Mouse (Mus musculus): ENCODE measurements around the gene Smdt1. TPM values are rescaled to one million over a fixed set of nuclear protein-coding genes. Genes with fewer than 3 reads are reported as not detected.

The Smdt1 gene
- polyA plus RNA-seq, 1 experiment from 2014 or later: 314 TPM

- Histone ChIP-seq H3K27me3 (ENCODE audit: insufficient read depth, poor library complexity, severe bottlenecking) (peaks cover 2% of the 10 kb centered on the region), H3K4me1 (replicated peaks) (peaks cover 31% of the 10 kb centered on the region), H3K36me3 (peaks cover 44% of the 10 kb centered on the region), H3K9me3 (no peaks in the 10 kb centered on the region), H3K4me3 (peak overlapping the region; percentile 80), H3K27ac (peak overlapping the region; percentile 96)
- no peak for DNase-seq (ENCODE audit: low spot score)
- 68% methylated on average over 14 of the region's 14 CpGs for WGBS
These were observed 8.0 kb downstream of the Smdt1 start for GRCm38 (mm10) chr15:82346580-82347302.

- H3K4me1 ChIP-seq (replicated peaks): peaks cover 32% of the 10 kb centered on the region
- H3K9me3 ChIP-seq: no peaks in the 10 kb centered on the region
- peaks cover 44% of the 10 kb centered on the region for H3K36me3 ChIP-seq
- peak overlapping the region; percentile 80 for H3K4me3 ChIP-seq
- no peaks in the 10 kb centered on the region; the same call in 1 of the 2 replicates for H3K27me3 ChIP-seq (ENCODE audit: insufficient read depth, poor library complexity, severe bottlenecking)
- no peak for DNase-seq (ENCODE audit: low spot score)
- H3K27ac ChIP-seq: no peak overlapping the region
- WGBS: 85% methylated on average over 4 of the region's 4 CpGs
These were observed 8.5 kb downstream of the Smdt1 start for GRCm38 (mm10) chr15:82347303-82347676.

GRCm38 (mm10) chr15:82347852-82348251 is 9.1 kb downstream of the Smdt1 start:
- peaks cover 44% of the 10 kb centered on the region for H3K36me3 ChIP-seq
- H3K4me3 ChIP-seq: no peak overlapping the region
- no peaks in the 10 kb centered on the region for H3K27me3 ChIP-seq (ENCODE audit: insufficient read depth, poor library complexity, severe bottlenecking)
- H3K4me1 ChIP-seq (replicated peaks): peaks cover 37% of the 10 kb centered on the region
- H3K9me3 ChIP-seq: no peaks in the 10 kb centered on the region
- DNase-seq (ENCODE audit: low spot score): no peak
- 94% methylated on average over 12 of the region's 12 CpGs for WGBS
- H3K27ac ChIP-seq: no peak overlapping the region

- H3K9me3 ChIP-seq: no peaks in the 10 kb centered on the region
- no peak overlapping the region for H3K4me3 ChIP-seq
- peaks cover 44% of the 10 kb centered on the region for H3K36me3 ChIP-seq
- DNase-seq (ENCODE audit: low spot score): no peak
- no peaks in the 10 kb centered on the region for H3K27me3 ChIP-seq (ENCODE audit: insufficient read depth, poor library complexity, severe bottlenecking)
- H3K27ac ChIP-seq: no peak overlapping the region
- WGBS: 86% methylated on average over 8 of the region's 8 CpGs
- peaks cover 42% of the 10 kb centered on the region for H3K4me1 ChIP-seq (replicated peaks)
These were observed 9.7 kb downstream of the Smdt1 start for GRCm38 (mm10) chr15:82348258-82348998.

- Histone ChIP-seq H3K4me3 (no peak overlapping the region), H3K27me3 (ENCODE audit: insufficient read depth, poor library complexity, severe bottlenecking) (no peaks in the 10 kb centered on the region), H3K4me1 (replicated peaks) (peaks cover 39% of the 10 kb centered on the region), H3K9me3 (no peaks in the 10 kb centered on the region), H3K27ac (no peak overlapping the region), H3K36me3 (peaks cover 44% of the 10 kb centered on the region)
- 89% methylated on average over 2 of the region's 2 CpGs for WGBS
- no peak for DNase-seq (ENCODE audit: low spot score)
These were observed 10.2 kb downstream of the Smdt1 start for GRCm38 (mm10) chr15:82348999-82349341.

- Histone ChIP-seq H3K4me1 (replicated peaks) (peaks cover 40% of the 10 kb centered on the region), H3K27ac (no peak overlapping the region), H3K36me3 (peaks cover 44% of the 10 kb centered on the region), H3K4me3 (no peak overlapping the region), H3K27me3 (ENCODE audit: insufficient read depth, poor library complexity, severe bottlenecking) (no peaks in the 10 kb centered on the region), H3K9me3 (no peaks in the 10 kb centered on the region)
- DNase-seq (ENCODE audit: low spot score): no peak
- WGBS: 94% methylated on average over 4 of the region's 4 CpGs
These were observed 11.6 kb downstream of the Smdt1 start for GRCm38 (mm10) chr15:82350349-82350748.

- H3K4me1 ChIP-seq (replicated peaks): peaks cover 39% of the 10 kb centered on the region
- H3K9me3 ChIP-seq: no peaks in the 10 kb centered on the region
- H3K4me3 ChIP-seq: no peak overlapping the region
- WGBS: 83% methylated on average over 3 of the region's 3 CpGs
- no peaks in the 10 kb centered on the region for H3K27me3 ChIP-seq (ENCODE audit: insufficient read depth, poor library complexity, severe bottlenecking)
- DNase-seq (ENCODE audit: low spot score): no peak
- peaks cover 44% of the 10 kb centered on the region for H3K36me3 ChIP-seq
- H3K27ac ChIP-seq: no peak overlapping the region
These were observed 12.7 kb downstream of the Smdt1 start for GRCm38 (mm10) chr15:82351480-82351879.

- Histone ChIP-seq H3K36me3 (peaks cover 35% of the 10 kb centered on the region), H3K27ac (peak overlapping the region; percentile 96), H3K4me3 (peak overlapping the region; percentile 88), H3K4me1 (replicated peaks) (peaks cover 28% of the 10 kb centered on the region), H3K27me3 (ENCODE audit: insufficient read depth, poor library complexity, severe bottlenecking) (no peaks in the 10 kb centered on the region), H3K9me3 (no peaks in the 10 kb centered on the region)
- 37% methylated on average over 14 of the region's 14 CpGs for WGBS
- no peak for DNase-seq (ENCODE audit: low spot score)
These were observed 14.5 kb downstream of the Smdt1 start for GRCm38 (mm10) chr15:82353078-82353744.

- Histone ChIP-seq H3K27me3 (ENCODE audit: insufficient read depth, poor library complexity, severe bottlenecking) (no peaks in the 10 kb centered on the region), H3K27ac (peak overlapping the region; percentile 96), H3K4me1 (replicated peaks) (peaks cover 31% of the 10 kb centered on the region), H3K4me3 (peak overlapping the region; percentile 88), H3K9me3 (no peaks in the 10 kb centered on the region), H3K36me3 (peaks cover 30% of the 10 kb centered on the region)
- DNase-seq (ENCODE audit: low spot score): no peak
- WGBS: under 1% methylated on average over 23 of the region's 23 CpGs
These were observed 15.0 kb downstream of the Smdt1 start for GRCm38 (mm10) chr15:82353745-82354113.

- H3K27ac ChIP-seq: peak within 1 kb of the TSS; percentile 96
- H3K9me3 ChIP-seq: no peaks in the 10 kb centered on the region
- DNase-seq (ENCODE audit: low spot score): peak; percentile 99
- WGBS: 2% methylated on average over 57 of the region's 57 CpGs
- no peaks in the 10 kb centered on the region for H3K27me3 ChIP-seq (ENCODE audit: insufficient read depth, poor library complexity, severe bottlenecking)
- H3K4me1 ChIP-seq (replicated peaks): peaks cover 35% of the 10 kb centered on the region
- peaks cover 23% of the 10 kb centered on the region for H3K36me3 ChIP-seq
- H3K4me3 ChIP-seq: peak within 1 kb of the TSS; percentile 88
These were observed 15.6 kb downstream of the Smdt1 start, which contains the start of gene Ndufa6 for GRCm38 (mm10) chr15:82354126-82354945. Gene Ndufa6 (minus strand): TSS chr15:82354322.

- 66% methylated on average over 22 of the region's 22 CpGs for WGBS
- Histone ChIP-seq H3K4me1 (replicated peaks) (peaks cover 13% of the 10 kb centered on the region), H3K36me3 (no peaks in the 10 kb centered on the region), H3K4me3 (no peak overlapping the region), H3K27me3 (ENCODE audit: insufficient read depth, poor library complexity, severe bottlenecking) (no peaks in the 10 kb centered on the region), H3K27ac (peak overlapping the region; percentile 59; the same call in 1 of the 2 replicates), H3K9me3 (no peaks in the 10 kb centered on the region)
- no peak for DNase-seq (ENCODE audit: low spot score)
These were observed 19.9 kb downstream of the Smdt1 start for GRCm38 (mm10) chr15:82358431-82359260.
